Mouse (Mus musculus): Measurements from ENCODE around the gene Amigo1. TPM values are rescaled to one million over a fixed set of nuclear protein-coding genes. Genes with fewer than 3 reads are reported as not detected.

Amigo1 gene
- total RNA-seq, 2 experiments from 2014 or later = 30.7 to 31.6 TPM

DNA sequence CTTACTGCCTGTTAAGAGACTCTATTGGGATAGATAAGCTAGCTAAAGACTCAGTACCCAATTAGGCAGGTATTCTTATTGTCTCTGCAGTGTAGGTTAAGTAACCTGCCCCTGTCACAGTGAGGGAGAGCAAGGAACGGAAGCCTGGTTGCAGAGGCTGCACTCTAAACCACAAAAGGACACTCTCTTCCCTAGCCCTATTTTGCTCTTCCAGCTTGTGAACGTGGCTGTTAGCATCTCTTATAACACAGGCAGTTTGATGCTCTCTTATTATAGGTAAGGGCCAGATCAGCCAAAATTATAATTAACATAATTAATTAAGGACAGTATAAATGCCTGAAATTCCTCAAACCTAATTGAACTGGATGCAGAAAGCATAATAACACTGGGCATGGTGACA is 5.6 kb upstream of the Amigo1 start:
- no peak for DNase-seq

DNA sequence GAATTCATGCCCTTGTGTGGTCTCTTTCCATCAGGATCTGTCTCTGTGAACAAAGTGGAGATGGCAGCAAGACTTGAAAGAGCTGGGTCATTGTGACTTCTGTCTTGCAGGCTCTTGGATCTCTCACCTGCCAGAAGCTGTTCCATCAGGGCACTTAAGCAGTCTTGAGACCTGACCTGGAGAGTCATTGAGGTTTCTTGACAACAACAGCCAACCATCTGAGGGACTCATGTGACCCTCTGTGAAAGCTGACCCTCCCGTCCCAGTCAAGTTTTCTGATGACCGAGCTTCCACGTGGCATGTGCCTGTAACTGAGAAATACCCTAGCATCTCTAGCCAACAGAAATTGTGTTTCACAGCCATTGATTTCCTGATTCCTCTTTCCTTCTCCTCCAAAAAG is 1.4 kb upstream of the Amigo1 start:
- DNase-seq = no peak

DNA sequence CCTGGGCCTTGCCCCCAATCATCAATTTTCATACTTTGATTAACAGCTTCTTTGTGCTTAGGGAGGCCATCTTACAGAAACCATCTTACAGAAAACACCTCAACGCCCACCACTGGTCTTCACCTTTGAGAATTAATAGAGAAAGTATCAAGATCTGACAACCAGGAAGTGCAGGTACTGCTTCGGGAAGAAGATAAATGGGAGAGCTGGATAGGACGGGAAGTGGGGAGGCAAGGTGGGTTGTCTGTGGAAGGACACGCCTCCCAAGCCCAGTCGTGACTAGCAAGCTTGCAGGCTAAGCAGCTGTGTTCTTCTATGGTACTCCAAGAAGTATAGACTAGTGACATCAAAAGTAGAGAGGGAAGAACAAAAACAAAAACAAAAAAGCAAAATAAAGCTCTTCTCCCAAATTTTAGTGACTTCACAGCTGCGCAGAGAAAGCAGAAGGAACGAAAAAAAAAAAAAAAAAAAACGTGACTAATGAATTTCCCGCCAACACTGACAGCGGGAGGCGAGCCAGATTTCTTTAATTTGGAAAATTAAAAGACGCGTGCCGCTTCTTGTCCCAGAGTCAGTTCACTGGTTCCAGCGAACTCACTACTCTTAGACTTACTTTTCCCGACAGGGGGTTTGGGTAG is 556 bp upstream of the Amigo1 start:
- no peak for DNase-seq

DNA sequence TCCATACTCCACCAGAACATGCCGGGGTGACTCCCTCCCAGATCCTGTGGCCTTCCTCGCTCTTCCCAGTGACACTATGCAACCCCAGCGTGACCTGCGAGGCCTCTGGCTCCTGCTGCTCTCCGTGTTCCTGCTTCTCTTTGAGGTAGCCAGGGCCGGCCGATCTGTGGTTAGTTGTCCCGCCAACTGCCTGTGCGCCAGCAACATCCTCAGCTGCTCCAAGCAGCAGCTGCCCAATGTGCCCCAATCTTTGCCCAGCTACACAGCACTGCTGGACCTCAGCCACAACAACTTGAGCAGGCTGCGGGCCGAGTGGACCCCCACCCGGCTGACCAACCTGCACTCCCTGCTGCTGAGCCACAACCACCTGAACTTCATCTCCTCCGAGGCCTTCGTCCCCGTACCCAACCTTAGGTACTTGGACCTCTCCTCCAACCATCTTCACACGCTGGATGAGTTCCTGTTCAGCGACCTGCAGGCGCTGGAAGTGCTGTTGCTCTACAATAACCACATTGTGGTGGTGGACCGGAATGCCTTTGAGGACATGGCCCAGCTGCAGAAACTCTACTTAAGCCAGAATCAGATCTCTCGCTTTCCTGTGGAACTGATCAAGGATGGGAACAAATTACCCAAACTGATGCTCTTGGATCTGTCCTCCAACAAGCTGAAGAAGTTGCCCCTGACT is 1.1 kb downstream of the Amigo1 start:
- DNase-seq = no peak

DNA sequence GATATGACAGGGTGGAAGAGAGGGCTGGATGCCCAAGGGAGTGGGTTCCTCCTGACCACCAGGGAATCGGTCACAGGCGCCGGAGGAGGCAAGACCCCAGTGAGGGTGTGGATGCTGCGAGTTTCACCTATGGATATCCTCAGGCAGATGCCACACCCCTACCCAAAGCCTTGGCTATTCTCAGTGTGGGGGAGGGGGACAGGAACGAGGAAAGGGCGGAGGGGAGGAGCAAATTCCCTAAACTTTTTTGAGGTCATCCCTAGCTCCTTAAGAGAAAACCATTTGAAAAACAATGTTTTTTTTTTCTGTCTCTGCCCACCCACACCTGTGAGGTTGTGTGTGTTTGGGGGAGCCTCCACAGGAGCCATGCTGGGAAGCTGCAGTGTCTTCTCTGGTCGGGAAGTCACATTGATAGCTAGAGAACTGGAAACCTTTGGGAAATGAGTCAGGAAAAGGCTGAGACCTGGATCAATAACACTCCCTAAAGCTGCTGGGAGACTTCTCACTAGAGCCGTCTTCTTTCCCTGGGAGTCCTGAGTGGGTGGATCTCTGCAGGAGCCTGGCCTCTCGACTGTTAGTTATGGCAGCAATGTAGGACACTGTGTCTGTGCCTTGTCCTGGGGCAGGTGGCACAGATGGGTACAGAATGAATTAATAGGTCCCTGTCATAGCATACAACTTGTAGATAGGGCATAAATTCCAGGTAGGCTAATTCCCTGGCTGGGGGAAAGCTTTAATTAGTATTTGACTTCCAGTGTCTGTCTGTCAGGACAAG is 2.8 kb downstream of the Amigo1 start:
- DNase-seq = no peak

DNA sequence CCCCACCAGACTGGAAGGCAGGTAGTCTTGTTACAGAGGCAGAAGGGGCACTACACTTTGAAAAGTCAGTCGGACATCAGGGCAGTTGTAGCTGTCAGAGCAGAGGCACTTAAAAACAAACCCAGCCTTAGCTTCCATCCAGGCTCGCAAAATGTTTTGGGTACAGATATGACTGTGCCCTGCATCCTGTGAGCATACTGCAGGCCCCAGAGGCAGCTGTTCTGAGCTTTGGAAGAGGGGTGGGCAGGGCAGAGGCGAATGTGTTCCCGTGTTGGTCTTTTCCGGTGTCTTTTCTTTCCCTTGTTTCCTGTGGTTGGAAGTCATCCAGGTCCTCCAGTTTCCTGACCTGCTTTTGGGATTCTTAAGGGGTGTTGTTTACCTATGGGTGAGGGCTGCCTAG is 3.8 kb downstream of the Amigo1 start:
- DNase-seq = no peak

DNA sequence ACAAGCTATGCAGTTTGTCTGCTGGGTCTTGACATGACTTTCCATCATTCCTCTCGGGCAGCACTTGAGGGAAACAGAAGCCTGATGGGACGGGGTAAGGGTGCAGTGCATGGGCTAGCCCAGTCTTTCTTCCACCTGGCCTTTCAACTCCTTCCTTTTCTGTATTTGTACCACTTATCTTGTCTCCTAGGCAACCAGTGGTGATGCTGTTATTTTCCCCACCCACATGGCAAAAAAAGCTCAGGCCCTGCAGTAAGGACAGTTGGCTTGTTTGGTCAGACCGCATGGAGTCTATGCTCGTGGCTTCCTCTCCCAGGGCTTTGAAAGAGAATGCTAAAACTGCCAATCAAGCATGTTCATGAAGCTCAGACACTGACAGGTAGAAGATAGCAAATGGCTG is 7.6 kb downstream of the Amigo1 start:
- DNase-seq = no peak

DNA sequence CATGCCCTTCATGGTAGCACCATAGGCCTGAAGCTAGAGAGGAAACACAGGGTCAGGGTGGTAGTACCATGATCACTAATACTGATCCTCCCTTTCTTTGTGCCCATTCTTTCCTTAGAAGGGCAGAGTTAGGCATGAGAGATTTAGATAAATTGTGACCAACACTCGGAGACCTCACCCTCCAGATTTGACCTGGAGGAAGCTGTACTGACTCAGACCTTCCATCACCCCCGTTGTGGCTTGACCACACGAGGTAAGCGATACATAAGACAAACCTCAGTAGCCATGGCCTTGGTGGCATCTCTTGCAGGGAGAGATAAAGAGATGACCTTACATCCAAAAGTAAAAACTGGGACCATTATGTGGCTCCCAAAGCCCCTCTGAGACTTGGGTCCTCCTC is 9.2 kb downstream of the Amigo1 start:
- no peak for DNase-seq

DNA sequence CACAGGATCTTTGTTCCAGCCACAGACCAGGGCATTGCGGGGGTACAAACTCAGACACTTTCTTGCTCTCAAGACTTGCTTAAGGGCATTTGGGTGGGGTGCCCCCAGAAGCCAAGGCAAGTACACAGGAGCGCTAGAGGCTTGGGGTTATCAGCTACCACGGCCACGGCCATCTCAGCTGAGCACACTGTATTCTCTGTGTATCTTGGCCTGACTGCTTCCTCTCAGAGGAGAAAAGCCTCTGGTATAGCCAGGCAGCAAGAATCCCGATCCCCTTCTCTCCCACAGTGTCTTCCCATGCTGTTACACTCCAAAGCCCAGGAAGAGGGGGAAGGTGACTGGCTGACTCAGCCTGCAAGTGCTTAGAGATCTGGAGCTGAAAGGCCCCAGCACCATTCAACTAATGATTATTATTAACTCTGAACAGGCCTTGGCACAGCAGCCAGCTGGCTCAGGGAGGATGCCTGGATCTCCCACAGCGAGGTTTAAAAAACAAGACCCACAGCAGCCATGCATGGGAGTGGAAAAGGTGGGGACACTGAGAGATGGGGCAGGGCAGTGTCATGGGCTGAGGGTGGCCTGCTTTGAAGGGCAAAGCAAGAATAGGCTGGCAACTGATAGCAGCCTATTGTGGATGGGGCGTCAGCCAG is 9.9 kb downstream of the Amigo1 start:
- DNase-seq = no peak

DNA sequence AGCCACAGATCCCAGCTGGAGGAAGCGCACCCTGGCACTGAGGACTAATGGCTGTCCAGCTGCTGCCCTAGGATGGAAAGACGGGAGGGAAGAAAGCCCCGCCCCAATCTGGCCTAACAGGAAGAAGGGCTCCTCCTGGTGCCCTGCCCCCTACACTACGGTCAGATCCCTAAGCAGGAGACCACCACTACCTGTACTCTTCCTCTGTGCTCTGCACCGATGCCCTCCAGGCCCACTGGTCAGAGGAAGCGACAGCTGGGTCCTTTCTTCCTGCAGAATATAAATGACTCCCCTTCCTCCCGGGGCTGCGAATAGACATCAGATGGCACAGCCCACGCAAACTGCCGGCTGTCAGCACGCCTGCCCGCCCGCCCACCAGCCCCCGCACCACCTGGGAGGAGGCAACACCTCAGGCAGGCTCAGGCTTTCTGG is 10.9 kb downstream of the Amigo1 start:
- DNase-seq = no peak

DNA sequence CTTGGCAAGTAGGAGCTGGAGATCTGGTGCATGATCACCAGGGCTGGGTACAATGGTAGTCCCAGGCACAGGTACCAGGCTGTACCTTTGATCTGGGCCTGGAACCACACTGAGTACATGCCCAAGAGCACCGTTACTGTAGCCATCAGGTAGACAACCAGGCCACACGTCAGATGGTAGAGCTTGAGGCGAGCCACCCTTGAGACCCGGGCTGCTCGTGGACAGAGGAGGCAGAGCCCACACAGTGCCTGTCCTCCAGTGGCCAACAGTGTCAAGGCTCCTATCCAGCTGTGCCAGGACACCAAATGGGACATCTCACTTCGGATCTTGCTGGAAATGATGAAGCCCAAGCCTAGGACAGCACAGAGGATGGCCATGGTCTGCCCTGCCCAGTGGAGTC is 13.1 kb downstream of the Amigo1 start:
- no peak for DNase-seq

DNA sequence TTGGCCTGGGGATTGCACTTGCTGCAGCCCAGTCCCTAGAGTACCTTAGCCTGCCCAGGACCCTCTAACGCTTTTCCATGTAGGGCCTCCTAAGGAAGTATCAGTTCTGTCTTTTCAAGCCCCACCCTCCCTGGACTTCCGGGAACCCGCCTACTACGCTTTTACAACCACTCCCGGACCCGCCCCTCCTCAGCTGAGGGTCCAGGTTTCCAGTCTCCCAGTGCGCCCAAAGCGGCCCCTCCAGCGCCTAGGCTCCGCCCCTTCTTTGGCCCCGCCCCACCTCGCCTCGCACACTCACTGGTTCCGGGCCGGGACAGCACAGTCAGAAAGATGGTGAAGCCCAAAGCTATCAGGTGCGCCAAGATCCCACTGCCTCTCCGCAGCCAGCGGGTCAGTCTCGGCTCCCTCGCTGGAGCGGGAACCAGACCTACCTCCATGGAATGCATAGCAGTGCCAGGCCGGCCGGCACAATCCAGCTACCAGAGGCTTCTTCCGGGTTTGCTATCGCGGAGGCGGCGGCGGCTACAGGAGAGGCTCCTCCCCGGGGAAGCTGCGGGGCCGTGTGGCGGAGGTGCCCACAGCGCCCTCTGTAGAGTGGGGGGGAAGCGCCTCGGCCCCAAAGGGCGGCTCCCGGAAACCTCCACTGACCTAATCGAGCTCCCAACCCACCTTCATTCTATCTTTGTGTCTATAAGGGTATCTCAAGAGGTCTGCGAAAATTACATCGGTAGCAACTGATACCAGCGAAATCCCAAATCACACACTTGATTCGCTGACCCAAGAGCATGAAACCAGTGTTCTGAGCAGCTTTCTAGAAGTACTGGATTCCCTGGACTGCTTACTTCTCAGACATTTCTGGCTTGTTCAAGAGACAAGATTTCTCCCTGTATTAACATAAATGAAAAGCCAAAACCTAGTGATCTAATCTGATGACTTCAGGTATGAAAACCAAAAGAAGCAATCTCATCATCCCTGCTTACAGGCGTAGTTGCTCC is 14.5 kb downstream of the Amigo1 start, which contains the start of gene Cyb561d1:
Cyb561d1 (minus strand) TSS at position 884 of the 995 bp plus-strand sequence.
- DNase-seq = peak; percentile 92

DNA sequence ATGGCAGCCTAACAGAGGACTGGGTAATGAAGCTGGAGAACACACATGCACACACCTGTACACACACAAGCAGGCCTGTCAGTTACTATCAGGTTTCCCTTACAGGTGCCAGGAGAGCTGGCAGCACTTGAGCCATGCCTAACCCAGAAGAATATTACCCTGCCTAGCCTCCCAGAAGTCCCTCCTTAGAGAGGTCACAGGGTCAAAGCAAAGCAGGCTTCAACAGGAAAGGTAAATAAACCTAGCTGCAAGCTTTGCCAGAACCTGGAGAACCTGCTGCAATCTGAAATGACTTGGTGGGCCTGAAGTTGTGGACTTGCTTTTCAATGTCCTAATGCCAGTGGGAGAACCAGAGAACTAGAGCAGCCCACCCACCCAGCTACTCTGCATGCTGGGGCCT is 16.4 kb downstream of the Amigo1 start:
- no peak for DNase-seq

DNA sequence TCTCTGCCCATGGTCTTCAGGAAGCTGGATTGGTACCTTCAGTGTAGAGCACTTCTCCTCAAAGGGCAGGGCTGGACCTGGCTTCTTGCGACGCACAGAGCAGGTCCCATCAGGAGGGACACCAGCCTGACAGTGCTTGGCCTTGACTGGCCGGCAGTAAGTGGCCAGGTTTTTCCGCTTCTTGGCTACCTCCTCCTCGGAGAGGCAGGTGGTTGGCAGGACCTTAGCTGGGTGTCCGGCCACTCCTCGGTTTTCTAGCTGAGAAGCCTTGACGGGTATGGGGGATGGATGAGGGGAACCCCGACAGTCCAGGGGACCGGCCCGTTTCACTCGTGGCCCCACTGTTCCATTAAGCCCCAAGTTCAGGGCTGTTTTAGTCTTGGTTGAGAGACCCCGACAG is 17.1 kb downstream of the Amigo1 start:
- no peak for DNase-seq

DNA sequence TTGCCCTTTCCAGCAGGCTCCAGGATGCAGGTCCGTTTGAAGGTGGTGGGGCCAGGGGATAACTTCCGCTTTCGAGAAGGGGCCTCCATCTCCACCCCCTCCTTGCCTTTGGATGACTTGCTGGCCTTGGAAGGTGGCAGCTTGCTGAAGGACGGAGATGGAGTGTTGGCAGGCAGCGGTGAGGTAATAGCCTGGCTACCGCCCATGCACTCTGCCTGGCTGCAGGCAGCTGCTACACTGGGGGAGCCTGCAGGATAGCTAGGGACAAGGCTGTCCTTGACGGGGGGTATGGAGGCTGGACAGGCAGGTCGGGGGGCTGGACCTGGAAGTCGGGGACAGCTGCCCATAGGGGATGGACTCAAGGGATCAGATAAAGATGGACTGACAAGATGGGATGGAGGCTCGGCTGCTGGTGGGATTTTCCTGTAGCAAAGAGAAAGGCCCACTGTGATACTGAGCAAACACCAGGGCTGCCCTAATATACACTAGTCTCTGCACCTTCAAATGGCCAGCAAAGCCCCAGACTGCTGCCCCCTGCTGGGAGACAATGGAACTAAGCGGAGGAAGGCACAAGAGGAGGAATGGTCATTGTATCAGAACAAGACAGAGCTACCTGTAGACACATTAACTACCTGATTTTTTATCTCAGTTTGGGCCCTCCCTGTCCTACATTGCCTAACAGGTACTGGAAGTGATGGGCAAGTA is 17.6 kb downstream of the Amigo1 start:
- DNase-seq = peak; percentile 89

DNA sequence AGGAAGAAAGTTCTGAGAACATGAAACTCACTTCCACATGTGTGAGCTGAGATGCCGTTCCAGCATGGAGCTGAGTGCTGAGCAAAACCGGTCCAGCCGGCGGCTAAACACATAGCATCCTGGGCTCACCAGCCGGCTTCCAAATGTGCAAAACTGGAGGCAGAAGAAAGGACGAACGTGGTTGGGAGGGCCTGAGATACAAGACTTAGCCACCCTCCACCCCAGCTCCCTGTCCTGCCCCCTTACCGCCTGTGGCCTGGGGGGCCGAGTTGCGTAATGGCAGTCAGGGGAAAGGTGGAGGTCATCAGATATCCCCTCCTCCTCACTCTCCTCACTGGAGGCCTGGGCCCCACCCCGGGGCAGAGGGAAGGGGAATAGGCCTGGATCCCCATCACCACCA is 18.3 kb downstream of the Amigo1 start:
- no peak for DNase-seq

DNA sequence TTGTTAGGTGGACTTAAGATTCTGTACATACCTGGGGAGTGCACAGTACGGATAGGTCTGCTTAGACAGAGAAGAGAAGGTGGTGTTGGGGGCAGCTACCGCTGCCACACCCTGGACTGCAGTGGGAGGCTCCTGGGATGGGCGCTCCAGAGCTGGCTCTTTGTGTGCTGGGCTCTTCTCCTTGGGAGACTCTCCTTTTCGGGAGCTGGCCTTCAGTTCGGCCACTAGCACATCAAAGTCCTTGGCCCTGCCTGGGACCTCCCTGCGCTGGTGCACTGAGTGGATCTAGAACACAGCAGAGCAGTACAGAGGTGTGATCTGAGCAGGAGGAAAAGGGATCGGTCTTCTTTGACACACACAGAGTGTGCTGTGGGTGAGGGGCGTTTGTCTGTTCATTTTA is 19.5 kb downstream of the Amigo1 start:
- DNase-seq = no peak

DNA sequence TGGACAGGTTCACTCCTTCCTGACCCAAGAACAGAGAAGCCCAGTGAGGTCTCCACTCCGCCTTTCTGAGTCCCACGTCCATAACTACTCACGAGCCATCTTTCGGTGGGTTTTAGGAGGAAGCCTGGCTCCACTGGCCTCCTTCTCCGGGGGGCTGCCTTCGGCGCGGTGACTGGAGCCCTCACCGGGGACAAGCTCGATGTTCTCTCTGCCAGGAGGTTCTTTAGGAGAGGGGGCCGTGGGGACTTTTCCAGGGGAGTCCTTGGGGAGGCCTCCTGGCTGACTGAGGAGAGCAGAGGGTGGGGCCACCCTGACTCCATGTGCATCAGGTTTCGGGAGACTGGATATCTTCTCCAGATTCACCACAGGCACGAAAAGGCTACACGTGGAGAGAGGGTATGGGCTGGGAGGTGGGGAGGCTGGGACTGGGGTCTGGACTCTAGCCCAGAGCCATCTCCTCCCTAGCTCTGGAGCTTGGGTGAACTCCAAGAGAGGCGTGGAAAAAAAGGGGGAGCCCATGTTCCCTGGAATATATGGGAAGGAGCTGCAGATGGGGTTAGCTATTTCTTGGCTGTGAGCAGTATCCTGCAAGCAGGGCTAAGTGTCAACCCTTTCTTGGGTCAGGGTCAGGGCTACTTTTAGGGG is 20.7 kb downstream of the Amigo1 start:
- no peak for DNase-seq

DNA sequence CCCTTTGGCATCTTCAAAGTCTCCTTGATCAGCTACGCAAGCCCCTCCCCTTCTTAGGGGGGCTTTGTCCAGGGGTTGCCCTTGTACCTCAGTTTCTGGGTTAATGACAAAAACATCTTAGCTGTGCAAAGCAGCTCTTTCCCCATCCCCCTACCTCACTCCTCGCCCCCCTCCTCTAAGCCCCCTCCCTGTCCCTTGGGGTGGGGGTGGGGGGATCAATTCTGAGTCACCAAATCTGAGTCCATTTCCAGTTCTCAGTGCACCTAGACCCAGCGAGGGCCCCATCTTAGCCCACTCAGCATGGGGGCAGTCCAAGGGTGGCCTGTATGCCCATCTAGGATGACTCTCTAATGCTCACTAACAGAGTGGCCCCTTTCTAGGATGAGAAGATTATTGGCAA is 22.9 kb downstream of the Amigo1 start:
- DNase-seq = no peak

DNA sequence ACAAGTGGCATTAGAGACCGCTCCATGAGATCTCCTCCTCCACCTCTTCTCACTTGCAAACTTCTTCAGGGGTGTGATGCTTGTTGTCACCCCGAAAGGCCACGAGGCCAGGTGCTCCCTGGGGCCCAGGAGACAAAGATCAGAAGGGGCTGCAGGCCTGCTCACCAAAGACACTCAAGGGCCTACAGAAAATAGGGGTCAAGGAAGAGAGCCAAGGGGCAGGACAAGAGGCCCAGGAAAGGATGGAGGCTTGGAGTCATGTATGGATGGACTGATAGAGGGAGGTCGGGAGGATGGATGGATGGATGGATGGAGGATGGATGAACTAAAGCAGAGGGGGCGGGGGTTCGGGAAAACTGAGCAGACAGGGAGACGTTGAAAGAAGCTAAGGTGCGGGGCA is 23.4 kb downstream of the Amigo1 start:
- no peak for DNase-seq
